Comparison of ENCODE assay signal across 10 mouse cellular contexts in genomic region chr10:70204505-70205399, GRCm38 (mm10). TPM values are rescaled to one million over a fixed set of nuclear protein-coding genes. Genes with fewer than 3 reads are reported as not detected.
DNase-seq lines count a peak whose midpoint lies in the region; ATAC-seq and TF ChIP-seq lines count a peak whose summit lies in the region.
"Had no signal": no experiment of that assay in that cellular context is flagged by ENCODE, and none has a peak within 500 bp of the region (broad histone marks: within the 10 kb centered on the region; RNA-seq: fewer than 3 reads in every experiment).

Gene Mrln (plus strand): TSS chr10:70204664.

- peak; percentile 42 for DNase-seq in liver, adult 2 months (ENCODE audit: extremely low read depth, low read depth, low spot score)
- DNase-seq in liver, embryonic 11.5 days (ENCODE audit: low spot score): no peak
- DNase-seq in cerebellum, adult 11 months: peak; percentile 66
- peak; percentile 82 for DNase-seq in gastrocnemius, adult 18-20 months (ENCODE audit: low spot score)
- no peak for DNase-seq in hindbrain, embryonic 14.5 days (ENCODE audit: low spot score)
- no peak for DNase-seq in right cerebral cortex, postnatal 25 days

- H3K4me3 ChIP-seq in liver, adult 2 months (ENCODE audit: insufficient read depth, low read depth, low read length): no peak within 1 kb of the TSS
- H3K4me3 ChIP-seq in liver, embryonic 11.5 days (ENCODE audit: low read depth, low read length): no peak within 1 kb of the TSS
- H3K4me3 ChIP-seq in limb, embryonic 15.5 days: peak within 1 kb of the TSS; percentile 8
- H3K4me3 ChIP-seq in hindbrain, embryonic 14.5 days (replicated peaks; ENCODE audit: low read length): no peak within 1 kb of the TSS

- ATAC-seq in liver, embryonic 11.5 days (replicated peaks; ENCODE audit: low FRiP score): no peak
- 0 out of 2 replicates have a peak, but pooled peaks have one; percentile 59 for ATAC-seq in limb, embryonic 15.5 days (ENCODE audit: insufficient number of reproducible peaks, low FRiP score, low TSS enrichment, low read depth)
- ATAC-seq in hindbrain, embryonic 14.5 days (ENCODE audit: low FRiP score): no peak
- no peak for ATAC-seq in erythroid progenitor cell, adult 5-6 weeks (replicated peaks; ENCODE audit: low FRiP score, poor library complexity, severe bottlenecking)

- peaks cover 4% of the 10 kb centered on the region; the same call in 1 of the 2 replicates for H3K4me1 ChIP-seq in liver, adult 2 months (ENCODE audit: control insufficient read depth, insufficient read depth, low read length)
- no peaks in the 10 kb centered on the region for H3K4me1 ChIP-seq in liver, embryonic 11.5 days (replicated peaks; ENCODE audit: control insufficient read depth, insufficient read depth, low read length)
- peaks cover 16% of the 10 kb centered on the region for H3K4me1 ChIP-seq in limb, embryonic 15.5 days
- H3K4me1 ChIP-seq in hindbrain, embryonic 14.5 days (replicated peaks; ENCODE audit: control insufficient read depth, insufficient read depth, low read length): no peaks in the 10 kb centered on the region

- no peak for TF ChIP-seq POLR2A in liver, adult 2 months (IDR thresholded peaks at IDR 0.05; ENCODE audit: extremely low read depth, insufficient read depth, low read length)

- H3K36me3 ChIP-seq in liver, adult 2 months (ENCODE audit: control insufficient read depth, insufficient read depth, low read length): no peaks in the 10 kb centered on the region
- no peaks in the 10 kb centered on the region for H3K36me3 ChIP-seq in liver, embryonic 11.5 days (ENCODE audit: control insufficient read depth, insufficient read depth, low read length)
- no peaks in the 10 kb centered on the region for H3K36me3 ChIP-seq in limb, embryonic 15.5 days
- H3K36me3 ChIP-seq in hindbrain, embryonic 14.5 days (replicated peaks; ENCODE audit: control insufficient read depth, insufficient read depth): no peaks in the 10 kb centered on the region

- no peaks in the 10 kb centered on the region for H3K27me3 ChIP-seq in liver, adult 2 months (ENCODE audit: control insufficient read depth, insufficient read depth, low read length)
- H3K27me3 ChIP-seq in liver, embryonic 11.5 days (replicated peaks; ENCODE audit: control insufficient read depth, insufficient read depth, low read length): no peaks in the 10 kb centered on the region
- H3K27me3 ChIP-seq in limb, embryonic 15.5 days: no peaks in the 10 kb centered on the region
- no peaks in the 10 kb centered on the region for H3K27me3 ChIP-seq in hindbrain, embryonic 14.5 days (ENCODE audit: control insufficient read depth, insufficient read depth, low read length)

- TF ChIP-seq CTCF in liver, adult 2 months (IDR thresholded peaks at IDR 0.05; ENCODE audit: low read depth, low read length): no peak

- H3K4me2 ChIP-seq in liver, embryonic 11.5 days: no peak within 1 kb of the TSS
- H3K4me2 ChIP-seq in limb, embryonic 15.5 days: peak within 1 kb of the TSS; percentile 14; the same call in 1 of the 2 replicates
- H3K4me2 ChIP-seq in hindbrain, embryonic 14.5 days (replicated peaks): no peak within 1 kb of the TSS
- H3K4me2 ChIP-seq: midbrain, embryonic 11.5 days had no signal

- H3K9me3 ChIP-seq in liver, embryonic 11.5 days (ENCODE audit: control insufficient read depth, low read length): no peaks in the 10 kb centered on the region
- H3K9me3 ChIP-seq in limb, embryonic 15.5 days: no peaks in the 10 kb centered on the region
- H3K9me3 ChIP-seq in hindbrain, embryonic 14.5 days (ENCODE audit: control insufficient read depth, low read length): no peaks in the 10 kb centered on the region

- H3K27ac ChIP-seq in liver, adult 2 months (replicated peaks; ENCODE audit: insufficient read depth, low read depth, low read length): no peak within 1 kb of the TSS
- H3K27ac ChIP-seq in liver, embryonic 11.5 days (ENCODE audit: low read depth, low read length): no peak within 1 kb of the TSS
- H3K27ac ChIP-seq in limb, embryonic 15.5 days: peak within 1 kb of the TSS; percentile 62
- no peak within 1 kb of the TSS for H3K27ac ChIP-seq in hindbrain, embryonic 14.5 days

- WGBS in liver, adult 2 months: 43% methylated on average over 17 of the region's 17 CpGs
- WGBS in liver, embryonic 11.5 days: 62% methylated on average over 17 of the region's 17 CpGs
- 24% methylated on average over 17 of the region's 17 CpGs for WGBS in limb, embryonic 15.5 days
- 71% methylated on average over 17 of the region's 17 CpGs for WGBS in hindbrain, embryonic 14.5 days

- H3K9ac ChIP-seq in liver, adult 2 months (ENCODE audit: low read depth, low read length): no peak within 1 kb of the TSS
- no peak within 1 kb of the TSS for H3K9ac ChIP-seq in liver, embryonic 11.5 days (ENCODE audit: low read depth, low read length)
- no peak within 1 kb of the TSS for H3K9ac ChIP-seq in limb, embryonic 15.5 days
- H3K9ac ChIP-seq in hindbrain, embryonic 14.5 days: no peak within 1 kb of the TSS

- no peaks in the 10 kb centered on the region for H3K79me2 ChIP-seq in liver, adult 2 months (ENCODE audit: control insufficient read depth, insufficient read depth, low read length)

RNA-seq across cellular contexts. Expression of gene Mrln, which starts in this region (rescaled TPM):
- not detected in 2 replicates for total RNA-seq in liver, adult 2 months (2014; rRNA removed)
- polyA plus RNA-seq in liver, adult 2 months (2012; rRNA removed): not detected in 2 replicates
- 0.67 and 0.96 TPM in 2 replicates for polyA plus RNA-seq in liver, embryonic 11.5 days (2014; fragmentation: Nextera tagmentation; extraction: Ambion mirVana)
- 100 to 1,000 TPM; 203 to 226 TPM for total RNA-seq in gastrocnemius, adult 18-20 months (2021)
- polyA plus RNA-seq in limb, embryonic 15.5 days (2015; fragmentation: Nextera tagmentation; extraction: Ambion mirVana): 16.1 and 40.2 TPM in 2 replicates
- polyA plus RNA-seq in hindbrain, embryonic 14.5 days (2014; fragmentation: Nextera tagmentation; extraction: Ambion mirVana): 0.55 and 0.59 TPM in 2 replicates
- not detected in 2 replicates for total RNA-seq in erythroid progenitor cell, adult 5-6 weeks (2015; ENCODE audit: low replicate concordance)
- total RNA-seq in erythroid progenitor cell, adult 5-6 weeks (2017; ENCODE audit: low replicate concordance): not detected in 2 replicates
- total RNA-seq: granulocyte monocyte progenitor cell, adult 5-6 weeks had no signal
- polyA plus RNA-seq: midbrain, embryonic 11.5 days had no signal

Comparison
In these comparisons a context has a peak if more than half of its experiments do, and no peak if none do; other contexts are left out.
1. RNA of gene Mrln (total RNA-seq): 203 to 226 TPM in gastrocnemius, adult 18-20 months; not detected in liver, adult 2 months and not detected in erythroid progenitor cell, adult 5-6 weeks; every median in the first group is over 100 times any median in the second.
2. Peak in DNase-seq in liver, adult 2 months; RNA of the gene not detected or under 1 TPM.
3. DNase-seq: peak in cerebellum, adult 11 months (single experiment) and gastrocnemius, adult 18-20 months (single experiment); none in liver, embryonic 11.5 days (single experiment), hindbrain, embryonic 14.5 days (single experiment) and right cerebral cortex, postnatal 25 days (single experiment).